ENCODE assay signal across 18 mouse cellular contexts in the genomic region with DNA sequence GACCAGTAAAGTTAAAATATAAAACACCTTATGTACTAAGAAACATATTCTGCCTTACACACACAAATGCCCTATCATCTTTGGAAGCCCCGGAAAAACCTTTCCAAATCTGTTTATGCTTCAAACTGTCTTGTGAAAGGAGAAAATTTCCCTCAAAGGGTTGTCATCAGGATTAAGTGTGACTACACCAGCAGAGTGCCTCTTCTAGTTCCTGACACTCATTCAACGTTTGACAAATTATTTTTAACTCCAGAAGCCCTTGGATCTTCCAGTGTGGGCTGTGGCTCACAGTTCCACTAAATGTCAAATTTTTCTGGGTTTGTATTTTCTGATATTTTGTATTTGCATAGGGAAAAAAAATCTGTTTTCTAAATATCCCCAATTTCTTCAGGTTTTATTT. TPM values are rescaled to one million over a fixed set of nuclear protein-coding genes. Genes with fewer than 3 reads are reported as not detected.
A peak's percentile ranks its signal among the peaks of the same experiment; 100 is the strongest.
DNase-seq lines count a peak whose midpoint lies in the region; ATAC-seq lines count a peak whose summit lies in the region.
"Had no signal": no experiment of that assay in that cellular context is flagged by ENCODE, and none has a peak within 500 bp of the region (broad histone marks: within the 10 kb centered on the region; RNA-seq: fewer than 3 reads in every experiment).

No protein-coding gene starts in this region.

- H3K27ac ChIP-seq in hindbrain, embryonic 12.5 days, result 0 out of 2 replicates have a peak overlapping the region, but pooled peaks have one; percentile 12
- no peak overlapping the region for H3K27ac ChIP-seq in hindbrain, embryonic 16.5 days (ENCODE audit: low read depth, low read length)
- peak overlapping the region; percentile 44; the same call in 1 of the 2 replicates for H3K27ac ChIP-seq in midbrain, embryonic 13.5 days
- no peak overlapping the region for H3K27ac ChIP-seq in midbrain, embryonic 16.5 days (ENCODE audit: low read length)
- H3K27ac ChIP-seq: limb, embryonic 12.5 days; liver, embryonic 14.5 days had no signal

- peak; percentile 1 for DNase-seq in heart, adult 11 months
- no peak for DNase-seq in heart, postnatal 10 days
- DNase-seq in cerebellum, adult 11 months, result no peak
- DNase-seq: adrenal gland, adult 8-10 months; B cell, adult 2 months; cerebellum, adult 18-20 months; cerebellum, postnatal 36 days; gastrocnemius, postnatal 25 days; kidney, adult 2 months; lung, postnatal 36 days; right cerebral cortex, adult 18-20 months; thymus, postnatal 4 days had no signal

- WGBS in hindbrain, embryonic 12.5 days, result 57% methylated on average over 2 of the region's 2 CpGs
- WGBS in hindbrain, embryonic 16.5 days, result 33% methylated on average over 2 of the region's 2 CpGs
- 58% methylated on average over 2 of the region's 2 CpGs for WGBS in midbrain, embryonic 13.5 days
- 46% methylated on average over 2 of the region's 2 CpGs for WGBS in midbrain, embryonic 16.5 days

- no peaks in the 10 kb centered on the region for H3K9me3 ChIP-seq in hindbrain, embryonic 12.5 days (replicated peaks)
- no peaks in the 10 kb centered on the region for H3K9me3 ChIP-seq in hindbrain, embryonic 16.5 days (ENCODE audit: control insufficient read depth, low read length)
- no peaks in the 10 kb centered on the region for H3K9me3 ChIP-seq in midbrain, embryonic 13.5 days
- H3K9me3 ChIP-seq in midbrain, embryonic 16.5 days (replicated peaks; ENCODE audit: control insufficient read depth, low read length, poor library complexity, severe bottlenecking), result no peaks in the 10 kb centered on the region
- H3K9me3 ChIP-seq: limb, embryonic 12.5 days had no signal

- no peaks in the 10 kb centered on the region for H3K27me3 ChIP-seq in hindbrain, embryonic 12.5 days
- no peaks in the 10 kb centered on the region for H3K27me3 ChIP-seq in hindbrain, embryonic 16.5 days (replicated peaks; ENCODE audit: control insufficient read depth, insufficient read depth, low read length)
- no peaks in the 10 kb centered on the region for H3K27me3 ChIP-seq in midbrain, embryonic 13.5 days
- H3K27me3 ChIP-seq in midbrain, embryonic 16.5 days (ENCODE audit: control insufficient read depth, insufficient read depth, low read depth, low read length), result no peaks in the 10 kb centered on the region
- H3K27me3 ChIP-seq: limb, embryonic 12.5 days had no signal

- no peak overlapping the region for H3K4me2 ChIP-seq in hindbrain, embryonic 12.5 days (replicated peaks)
- H3K4me2 ChIP-seq in hindbrain, embryonic 16.5 days (ENCODE audit: low read length), result no peak overlapping the region
- H3K4me2 ChIP-seq in midbrain, embryonic 13.5 days (replicated peaks), result no peak overlapping the region
- H3K4me2 ChIP-seq in midbrain, embryonic 16.5 days (ENCODE audit: low read length), result no peak overlapping the region
- H3K4me2 ChIP-seq: limb, embryonic 12.5 days had no signal

- no peak overlapping the region for H3K4me3 ChIP-seq in hindbrain, embryonic 12.5 days
- no peak overlapping the region for H3K4me3 ChIP-seq in hindbrain, embryonic 16.5 days (ENCODE audit: low read length)
- no peak overlapping the region for H3K4me3 ChIP-seq in midbrain, embryonic 13.5 days (replicated peaks)
- H3K4me3 ChIP-seq in midbrain, embryonic 16.5 days (ENCODE audit: low read depth, low read length), result no peak overlapping the region
- H3K4me3 ChIP-seq: limb, embryonic 12.5 days had no signal

- ATAC-seq in hindbrain, embryonic 12.5 days (ENCODE audit: low FRiP score), result no peak
- ATAC-seq in hindbrain, embryonic 16.5 days, result no peak
- ATAC-seq in midbrain, embryonic 13.5 days, result no peak
- no peak for ATAC-seq in midbrain, embryonic 16.5 days

- peaks cover 6% of the 10 kb centered on the region; the same call in 1 of the 2 replicates for H3K4me1 ChIP-seq in hindbrain, embryonic 12.5 days
- H3K4me1 ChIP-seq in hindbrain, embryonic 16.5 days (ENCODE audit: control insufficient read depth, insufficient read depth, low read depth, low read length), result 0 out of 2 replicates have a peak, but pooled peaks cover 3% of the 10 kb centered on the region
- peaks cover 8% of the 10 kb centered on the region for H3K4me1 ChIP-seq in midbrain, embryonic 13.5 days (replicated peaks)
- peaks cover 4% of the 10 kb centered on the region; the same call in 1 of the 2 replicates for H3K4me1 ChIP-seq in midbrain, embryonic 16.5 days (ENCODE audit: control insufficient read depth, insufficient read depth, low read length)

- H3K9ac ChIP-seq in hindbrain, embryonic 12.5 days, result no peak overlapping the region
- H3K9ac ChIP-seq in hindbrain, embryonic 16.5 days (ENCODE audit: low read depth, low read length), result no peak overlapping the region
- no peak overlapping the region for H3K9ac ChIP-seq in midbrain, embryonic 13.5 days (replicated peaks)
- no peak overlapping the region for H3K9ac ChIP-seq in midbrain, embryonic 16.5 days (ENCODE audit: low read depth, low read length)
- H3K9ac ChIP-seq: limb, embryonic 12.5 days; liver, embryonic 14.5 days had no signal

- no peaks in the 10 kb centered on the region for H3K36me3 ChIP-seq in hindbrain, embryonic 12.5 days
- no peaks in the 10 kb centered on the region for H3K36me3 ChIP-seq in hindbrain, embryonic 16.5 days (ENCODE audit: control insufficient read depth, insufficient read depth, low read length)
- H3K36me3 ChIP-seq in midbrain, embryonic 13.5 days, result no peaks in the 10 kb centered on the region
- no peaks in the 10 kb centered on the region for H3K36me3 ChIP-seq in midbrain, embryonic 16.5 days (ENCODE audit: control insufficient read depth, insufficient read depth, low read length)
- H3K36me3 ChIP-seq: limb, embryonic 12.5 days had no signal

- intact Hi-C loops in heart, postnatal 10 days (cut with DNase I), result no loop called here

RNA-seq across cellular contexts. Expression of gene Sh3bgrl2, which starts 10.6 kb away (rescaled TPM):
- 1 to 10 TPM; 5.8 to 6.4 TPM for total RNA-seq in heart, postnatal 10 days (2021)
- polyA plus RNA-seq in hindbrain, embryonic 12.5 days (2016; fragmentation: Nextera tagmentation; extraction: Ambion mirVana), result 8.0 and 8.1 TPM in 2 replicates
- 9.1 and 10.6 TPM in 2 replicates for polyA plus RNA-seq in hindbrain, embryonic 16.5 days (2015; fragmentation: Nextera tagmentation; extraction: Ambion mirVana)
- 5.0 and 6.1 TPM in 2 replicates for polyA plus RNA-seq in midbrain, embryonic 13.5 days (2015; fragmentation: Nextera tagmentation; extraction: Ambion mirVana)
- 8.4 and 10.3 TPM in 2 replicates for polyA plus RNA-seq in midbrain, embryonic 16.5 days (2015; fragmentation: Nextera tagmentation; extraction: Ambion mirVana)

Comparison
In these comparisons a context has a peak if more than half of its experiments do, and no peak if none do; other contexts are left out.
1. H3K27ac ChIP-seq: peak in hindbrain, embryonic 12.5 days (single experiment) and midbrain, embryonic 13.5 days (single experiment); none in hindbrain, embryonic 16.5 days (single experiment) and midbrain, embryonic 16.5 days (single experiment).